Mouse (Mus musculus): ENCODE results near the gene Uckl1. TPM values are rescaled to one million over a fixed set of nuclear protein-coding genes. Genes with fewer than 3 reads are reported as not detected.
A peak's percentile ranks its signal among the peaks of the same experiment; 100 is the strongest.

Uckl1 gene
- polyA plus RNA-seq (2016; fragmentation: Nextera tagmentation; extraction: Ambion mirVana), result 60.4 and 71.6 TPM in 2 replicates

DNA sequence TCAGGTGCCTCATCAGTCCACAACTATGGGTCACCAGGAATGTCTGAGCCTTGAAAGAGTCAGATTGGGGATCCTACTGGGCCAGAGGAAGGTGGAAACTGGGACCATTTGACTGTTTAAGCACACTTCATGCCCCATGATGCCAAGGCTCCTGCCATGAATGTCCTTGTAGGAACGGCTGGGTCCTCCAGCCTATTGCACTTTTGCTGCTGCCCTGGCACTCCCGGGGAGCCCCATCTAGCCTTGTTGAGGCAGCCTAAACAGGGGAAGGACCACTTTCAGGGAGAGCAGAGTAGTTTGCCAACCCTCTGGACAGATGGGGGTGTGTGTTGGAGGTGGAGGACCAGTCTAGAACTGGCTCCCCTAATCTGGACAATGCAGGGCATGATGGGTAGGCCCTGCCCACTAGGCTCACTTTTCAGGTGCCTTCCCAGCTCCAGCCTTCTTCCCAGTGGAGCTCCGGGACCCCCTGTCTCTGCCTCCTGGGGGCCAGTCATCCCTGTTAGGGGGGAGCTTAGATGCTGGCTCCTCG, at the start of gene Uckl1:
Gene Uckl1 (minus strand): TSS at position 482 of the 532 bp plus-strand sequence.
- peaks cover 14% of the 10 kb centered on the region for H3K4me1 ChIP-seq
- WGBS, result 89% methylated on average over 4 of the region's 4 CpGs
- no peaks in the 10 kb centered on the region for H3K27me3 ChIP-seq
- H3K9ac ChIP-seq (replicated peaks), result no peak within 1 kb of the TSS
- H3K4me3 ChIP-seq, result no peak within 1 kb of the TSS
- no peak within 1 kb of the TSS for H3K27ac ChIP-seq (replicated peaks)
- ATAC-seq (ENCODE audit: low FRiP score, low read depth), result no peak
- no peaks in the 10 kb centered on the region for H3K9me3 ChIP-seq
- no peak within 1 kb of the TSS for H3K4me2 ChIP-seq (replicated peaks)
- H3K36me3 ChIP-seq, result peaks cover 59% of the 10 kb centered on the region

DNA sequence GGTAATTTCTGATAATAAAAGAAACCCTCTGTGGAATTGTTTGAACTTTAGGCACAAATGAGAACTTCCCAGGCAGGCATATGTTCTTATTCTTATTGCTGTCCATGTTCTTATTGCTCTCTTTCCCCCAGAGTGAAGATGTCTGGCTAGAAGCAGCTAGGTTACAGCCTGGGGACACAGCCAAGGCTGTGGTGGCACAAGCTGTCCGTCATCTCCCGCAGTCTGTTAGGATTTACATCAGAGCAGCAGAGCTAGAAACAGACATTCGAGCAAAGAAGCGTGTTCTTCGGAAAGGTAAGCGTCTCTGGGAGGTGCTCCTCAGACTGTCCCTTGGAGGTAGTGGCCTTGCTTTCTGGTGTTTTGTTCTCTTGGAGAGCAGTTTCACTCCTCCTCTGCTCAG, 47.9 kb upstream of the Uckl1 start:
- Histone ChIP-seq H3K4me2 (replicated peaks) (no peak overlapping the region), H3K4me3 (no peak overlapping the region), H3K27me3 (no peaks in the 10 kb centered on the region), H3K27ac (replicated peaks) (no peak overlapping the region), H3K9ac (replicated peaks) (no peak overlapping the region), H3K4me1 (no peaks in the 10 kb centered on the region), H3K9me3 (no peaks in the 10 kb centered on the region), H3K36me3 (peaks cover 71% of the 10 kb centered on the region)
- WGBS, result 97% methylated on average over 6 of the region's 6 CpGs
- ATAC-seq (ENCODE audit: low FRiP score, low read depth), result no peak

DNA sequence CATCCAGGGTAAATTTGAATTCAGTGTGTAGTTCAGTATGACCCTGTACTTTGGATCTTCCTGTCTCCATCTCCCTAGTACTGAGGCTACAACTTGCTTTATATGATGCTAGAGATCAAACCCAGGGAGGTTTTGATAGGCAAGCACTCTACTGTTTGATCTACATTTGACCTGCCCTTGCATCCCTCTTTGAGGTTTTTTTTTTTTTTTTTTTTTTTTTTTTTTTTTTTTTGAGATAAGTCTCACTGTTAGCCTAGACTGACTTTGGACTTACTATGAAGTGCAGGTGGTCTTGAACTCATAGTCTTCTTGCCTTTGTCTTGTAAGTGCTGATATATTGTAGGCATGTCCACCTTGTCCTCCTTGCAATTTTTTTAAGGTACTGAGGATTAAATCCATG, 43.8 kb upstream of the Uckl1 start:
- Histone ChIP-seq H3K27me3 (no peaks in the 10 kb centered on the region), H3K27ac (replicated peaks) (no peak overlapping the region), H3K4me2 (replicated peaks) (no peak overlapping the region), H3K9ac (replicated peaks) (no peak overlapping the region), H3K4me3 (no peak overlapping the region), H3K36me3 (peaks cover 44% of the 10 kb centered on the region), H3K4me1 (no peaks in the 10 kb centered on the region), H3K9me3 (no peaks in the 10 kb centered on the region)
- ATAC-seq (ENCODE audit: low FRiP score, low read depth), result no peak

DNA sequence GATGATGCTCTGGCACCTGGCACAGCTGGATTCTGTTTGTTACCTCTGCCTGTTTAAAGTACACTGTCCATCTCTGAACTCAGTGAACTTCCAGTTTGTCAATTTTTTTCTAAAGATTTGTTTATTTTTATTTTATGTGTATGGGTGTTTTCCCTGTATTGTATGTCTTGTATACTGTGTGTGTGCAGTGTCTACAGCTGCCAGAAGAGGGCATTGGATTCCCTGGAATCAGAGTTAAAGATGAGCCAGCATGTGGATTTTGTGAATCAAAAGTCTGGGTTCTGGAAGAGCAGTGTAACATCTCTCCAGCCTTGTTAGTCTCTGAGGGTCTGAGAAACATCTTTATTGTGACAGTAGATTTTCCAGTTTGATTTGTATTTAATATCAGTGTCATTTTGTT, 38.7 kb upstream of the Uckl1 start:
- Histone ChIP-seq H3K9ac (replicated peaks) (no peak overlapping the region), H3K4me3 (no peak overlapping the region), H3K9me3 (no peaks in the 10 kb centered on the region), H3K27me3 (no peaks in the 10 kb centered on the region), H3K36me3 (peaks cover 50% of the 10 kb centered on the region), H3K4me1 (no peaks in the 10 kb centered on the region), H3K27ac (replicated peaks) (no peak overlapping the region), H3K4me2 (replicated peaks) (no peak overlapping the region)
- ATAC-seq (ENCODE audit: low FRiP score, low read depth), result no peak

DNA sequence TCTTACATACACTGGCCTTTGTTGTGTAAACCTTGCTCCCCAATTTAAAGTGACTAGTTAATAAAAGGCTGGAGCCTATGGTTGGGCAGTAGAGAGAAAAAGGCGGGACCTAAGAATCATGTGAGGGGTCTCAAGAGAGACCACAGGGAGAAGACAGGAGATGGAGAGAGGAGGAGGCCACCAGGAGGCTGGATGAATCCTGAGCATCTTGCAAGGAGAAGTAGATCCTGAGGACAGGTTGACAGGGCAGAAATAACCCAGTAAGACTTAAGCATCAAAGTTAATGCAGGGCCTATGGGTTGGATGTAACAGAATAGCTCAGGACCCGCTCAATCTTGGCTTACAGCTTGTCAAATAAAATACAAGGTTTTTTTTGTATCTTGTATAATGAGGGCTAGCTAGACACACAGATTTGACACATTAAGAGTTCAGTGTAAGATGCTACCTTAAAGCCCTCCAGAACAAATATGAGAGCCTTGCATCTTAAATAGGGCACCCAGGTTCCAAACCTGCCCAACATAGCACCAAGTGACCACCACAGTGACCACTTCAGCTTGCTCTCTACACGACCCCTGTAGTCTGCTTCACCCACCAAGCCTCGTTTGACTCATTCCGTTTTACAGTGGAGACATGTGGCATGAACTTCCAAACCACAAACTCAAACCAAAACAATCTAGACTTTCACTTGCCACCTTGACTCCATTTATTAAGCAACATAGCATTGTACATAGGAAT, 34.2 kb upstream of the Uckl1 start:
- Histone ChIP-seq H3K27ac (replicated peaks) (no peak overlapping the region), H3K4me3 (no peak overlapping the region), H3K9ac (replicated peaks) (no peak overlapping the region), H3K9me3 (no peaks in the 10 kb centered on the region), H3K4me2 (replicated peaks) (no peak overlapping the region), H3K36me3 (peaks cover 62% of the 10 kb centered on the region), H3K27me3 (no peaks in the 10 kb centered on the region), H3K4me1 (no peaks in the 10 kb centered on the region)
- WGBS, result 89% methylated on average over 5 of the region's 5 CpGs
- ATAC-seq (ENCODE audit: low FRiP score, low read depth), result no peak

DNA sequence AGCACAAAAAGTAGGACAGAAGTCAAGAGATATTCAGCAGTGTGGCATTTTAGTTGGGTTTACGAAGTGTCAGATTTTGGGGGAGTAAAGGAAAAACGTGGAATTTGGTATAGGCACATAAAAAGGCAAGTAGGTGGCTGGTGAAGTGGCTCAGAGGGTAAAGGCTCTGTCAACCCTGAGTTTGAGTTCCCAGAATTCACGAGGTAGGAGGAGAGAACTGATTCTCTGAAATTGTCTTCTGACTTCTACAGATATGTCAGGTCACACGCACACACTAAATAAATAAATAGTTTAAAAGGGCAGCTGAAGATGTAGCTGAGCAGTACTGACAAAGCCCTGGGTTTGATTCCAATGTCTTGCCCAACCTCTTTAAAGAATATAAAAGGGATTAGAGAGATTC, 17.7 kb upstream of the Uckl1 start:
- 70% methylated on average over 4 of the region's 4 CpGs for WGBS
- no peaks in the 10 kb centered on the region for H3K36me3 ChIP-seq
- H3K9me3 ChIP-seq, result no peaks in the 10 kb centered on the region
- H3K4me2 ChIP-seq (replicated peaks), result peak overlapping the region; percentile 85
- ATAC-seq (ENCODE audit: low FRiP score, low read depth), result no peak
- no peak overlapping the region for H3K27ac ChIP-seq (replicated peaks)
- H3K9ac ChIP-seq (replicated peaks), result no peak overlapping the region
- H3K4me3 ChIP-seq, result peak overlapping the region; percentile 92; the same call in 1 of the 2 replicates
- peaks cover 32% of the 10 kb centered on the region for H3K4me1 ChIP-seq
- H3K27me3 ChIP-seq, result no peaks in the 10 kb centered on the region

DNA sequence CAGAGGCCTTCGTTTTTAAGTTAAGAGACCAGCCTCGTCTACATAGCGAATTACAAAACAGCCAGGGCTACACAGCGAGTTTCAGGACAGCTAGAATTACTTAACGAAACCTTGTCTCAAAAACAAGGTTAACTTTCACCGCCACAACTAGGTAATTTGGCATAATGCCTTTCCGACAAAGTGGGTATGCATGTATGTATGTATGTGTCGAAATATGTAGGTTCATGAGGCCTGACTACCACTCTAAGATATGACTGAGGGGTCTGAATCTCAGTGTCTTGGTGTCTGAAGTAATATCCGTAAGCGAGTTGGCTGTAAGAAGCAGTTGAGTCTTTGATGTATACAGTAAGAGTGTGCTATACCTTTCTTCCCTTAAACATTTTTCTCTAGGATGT, 17.1 kb upstream of the Uckl1 start:
- WGBS, result 29% methylated on average over 10 of the region's 10 CpGs
- no peak for ATAC-seq (ENCODE audit: low FRiP score, low read depth)
- H3K27me3 ChIP-seq, result no peaks in the 10 kb centered on the region
- peak overlapping the region; percentile 85 for H3K4me2 ChIP-seq (replicated peaks)
- H3K36me3 ChIP-seq, result no peaks in the 10 kb centered on the region
- no peaks in the 10 kb centered on the region for H3K9me3 ChIP-seq
- peaks cover 36% of the 10 kb centered on the region for H3K4me1 ChIP-seq
- peak overlapping the region; percentile 92 for H3K4me3 ChIP-seq
- peak overlapping the region; percentile 93 for H3K9ac ChIP-seq (replicated peaks)
- peak overlapping the region; percentile 82 for H3K27ac ChIP-seq (replicated peaks)

DNA sequence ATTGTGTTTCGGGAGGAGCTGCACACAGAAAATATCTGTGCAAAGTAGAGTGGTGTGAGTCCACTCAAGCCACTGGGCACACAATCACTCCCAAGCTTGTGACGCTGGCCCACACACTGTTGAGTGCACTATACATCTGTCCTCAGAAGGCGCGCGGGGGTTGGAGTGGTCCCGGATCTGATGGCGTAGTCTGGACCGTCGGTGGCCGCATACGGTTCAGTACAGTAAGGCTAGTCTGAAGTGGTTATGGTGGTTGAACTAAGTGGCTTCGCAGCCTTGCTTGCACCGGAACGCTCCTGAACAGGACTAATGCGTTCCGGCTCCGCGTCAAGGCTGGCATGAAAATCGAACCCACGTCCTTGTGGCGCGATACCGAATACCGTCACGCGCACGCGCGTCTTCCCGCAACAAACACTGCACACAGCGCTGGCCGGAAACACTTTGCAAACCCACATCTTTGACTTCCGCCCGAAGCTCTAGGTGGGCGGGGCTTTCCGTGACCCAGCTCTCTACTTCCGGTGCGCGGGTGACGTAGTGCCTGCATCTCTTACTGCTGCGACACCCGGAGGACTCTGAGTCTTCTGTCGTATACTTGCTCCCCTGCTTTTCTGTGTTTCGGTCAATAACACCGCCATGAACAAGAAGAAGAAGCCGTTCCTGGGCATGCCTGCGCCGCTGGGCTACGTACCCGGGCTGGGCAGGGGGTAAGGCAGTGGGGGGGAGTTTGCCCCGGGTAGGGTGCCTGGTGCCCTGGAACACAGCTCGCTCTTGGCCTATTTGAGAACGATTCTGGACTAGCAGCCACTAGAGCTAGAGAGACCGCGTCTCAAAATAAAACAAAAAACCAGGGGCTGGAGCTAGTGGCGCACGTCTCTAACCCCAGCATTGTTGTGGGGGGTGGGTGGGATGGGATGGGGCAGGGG, 16.4 kb upstream of the Uckl1 start:
- Histone ChIP-seq H3K4me1 (peaks cover 36% of the 10 kb centered on the region), H3K27me3 (no peaks in the 10 kb centered on the region), H3K4me2 (replicated peaks) (peak overlapping the region; percentile 85), H3K9ac (replicated peaks) (peak overlapping the region; percentile 93), H3K9me3 (no peaks in the 10 kb centered on the region), H3K4me3 (peak overlapping the region; percentile 92), H3K27ac (replicated peaks) (peak overlapping the region; percentile 82), H3K36me3 (peaks cover 4% of the 10 kb centered on the region; the same call in 1 of the 2 replicates)
- 2% methylated on average over 57 of the region's 57 CpGs for WGBS
- peak; percentile 93 for ATAC-seq (ENCODE audit: low FRiP score, low read depth)

- Histone ChIP-seq H3K4me2 (replicated peaks) (peak overlapping the region; percentile 85), H3K27ac (replicated peaks) (no peak overlapping the region), H3K27me3 (no peaks in the 10 kb centered on the region), H3K4me3 (peak overlapping the region; percentile 92), H3K9ac (replicated peaks) (peak overlapping the region; percentile 66), H3K4me1 (peaks cover 36% of the 10 kb centered on the region), H3K36me3 (peaks cover 9% of the 10 kb centered on the region; the same call in 1 of the 2 replicates), H3K9me3 (no peaks in the 10 kb centered on the region)
- no peak for ATAC-seq (ENCODE audit: low FRiP score, low read depth)
- WGBS, result 69% methylated on average over 6 of the region's 6 CpGs
Observed at GRCm38 (mm10) chr2:181600226-181600758, 15.6 kb upstream of the Uckl1 start.

DNA sequence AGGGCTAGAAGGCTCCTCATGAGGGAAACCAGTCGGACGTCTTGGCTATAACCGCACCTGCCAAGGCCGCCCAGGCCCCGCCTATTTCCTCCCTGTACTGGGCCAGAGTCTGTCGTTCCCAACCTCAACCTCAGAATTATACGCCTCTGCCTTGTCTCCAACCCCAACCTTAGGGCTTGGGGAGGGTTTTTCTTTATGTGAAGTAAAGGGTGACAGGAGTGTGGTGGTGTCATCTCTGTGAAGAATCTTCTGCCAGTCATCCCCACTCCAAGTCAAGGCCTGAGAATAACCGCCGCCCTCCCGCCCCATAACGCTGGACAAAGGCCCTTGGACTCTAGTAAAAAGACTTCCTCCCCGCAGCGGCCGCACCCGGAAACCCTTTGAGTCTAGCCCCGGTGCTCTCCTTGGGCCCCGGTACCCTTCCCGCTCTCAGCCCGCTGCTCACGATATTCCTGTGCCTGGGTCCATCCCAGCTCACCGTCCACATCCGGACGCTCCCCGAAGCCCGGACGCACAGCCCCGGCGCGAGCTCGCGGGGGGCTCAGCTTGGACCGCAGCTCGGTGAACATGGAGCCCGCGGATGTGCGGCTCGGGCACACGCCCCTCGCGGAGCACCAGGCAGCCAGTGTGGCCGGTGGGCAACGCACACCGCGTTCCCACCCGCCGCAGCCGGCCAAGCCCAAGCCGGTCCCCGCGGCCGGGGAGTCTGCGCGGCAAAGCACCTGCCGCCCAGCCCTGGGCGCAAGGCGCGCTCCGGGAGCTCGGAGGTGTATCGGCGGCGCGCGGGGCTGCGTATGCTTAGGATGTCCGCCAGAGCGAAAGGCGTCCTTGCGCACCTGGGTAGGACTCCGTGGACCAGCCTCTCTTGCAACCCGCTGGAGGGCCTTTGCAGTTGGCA, 14.0 kb upstream of the Uckl1 start, which contains the start of gene Samd10:
Gene Samd10 (minus strand): TSS at position 759 of the 898 bp plus-strand sequence.
- Histone ChIP-seq H3K4me1 (peaks cover 36% of the 10 kb centered on the region), H3K4me2 (replicated peaks) (peak within 1 kb of the TSS; percentile 85), H3K27me3 (no peaks in the 10 kb centered on the region), H3K9me3 (no peaks in the 10 kb centered on the region), H3K4me3 (peak within 1 kb of the TSS; percentile 79), H3K9ac (replicated peaks) (peak within 1 kb of the TSS; percentile 90), H3K27ac (replicated peaks) (peak within 1 kb of the TSS; percentile 92), H3K36me3 (peaks cover 9% of the 10 kb centered on the region; the same call in 1 of the 2 replicates)
- ATAC-seq (ENCODE audit: low FRiP score, low read depth), result peak; percentile 60
- WGBS, result 2% methylated on average over 71 of the region's 71 CpGs
